Comparison of ENCODE assay signal across 8 mouse cellular contexts in the genomic region with DNA sequence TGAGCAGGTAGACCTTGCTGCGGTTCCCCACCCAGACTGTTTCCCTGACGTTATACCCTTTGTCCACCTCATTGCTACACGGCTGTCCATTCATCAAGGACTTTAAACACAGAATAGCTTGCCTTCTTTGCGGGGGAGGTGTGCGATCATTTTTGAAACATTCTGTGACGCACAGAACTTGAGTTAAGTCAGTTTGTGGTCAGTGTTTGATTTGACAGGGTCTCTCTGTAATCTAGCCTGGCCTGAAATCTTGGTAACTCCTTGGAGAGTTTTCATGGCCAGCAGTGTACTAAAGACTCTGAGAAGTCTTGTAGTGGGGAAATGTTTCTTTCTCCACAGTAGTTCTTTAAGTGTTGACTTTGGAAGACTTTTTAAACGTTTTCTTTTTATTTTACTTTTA. TPM values are rescaled to one million over a fixed set of nuclear protein-coding genes. Genes with fewer than 3 reads are reported as not detected.
DNase-seq lines count a peak whose midpoint lies in the region; ATAC-seq and TF ChIP-seq lines count a peak whose summit lies in the region.
"Had no signal": no experiment of that assay in that cellular context is flagged by ENCODE, and none has a peak within 500 bp of the region (broad histone marks: within the 10 kb centered on the region; RNA-seq: fewer than 3 reads in every experiment).

No protein-coding gene starts in this region.

- TF ChIP-seq EP300 in liver, postnatal 0 days (IDR thresholded peaks at IDR 0.05; ENCODE audit: low read depth) = 0 out of 2 replicates have a peak, but pooled peaks have one; percentile 17

- no peak overlapping the region for H3K4me3 ChIP-seq in lung, embryonic 15.5 days
- peak overlapping the region; percentile 32 for H3K4me3 ChIP-seq in brown adipose tissue, adult 24 weeks (ENCODE audit: insufficient read depth, low read depth, low read length)
- H3K4me3 ChIP-seq in heart, embryonic 16.5 days (ENCODE audit: low read length) = peak overlapping the region; percentile 41; the same call in 1 of the 2 replicates
- H3K4me3 ChIP-seq in liver, postnatal 0 days (ENCODE audit: low read depth, low read length) = peak overlapping the region; percentile 36

- H3K9ac ChIP-seq in lung, embryonic 15.5 days = no peak overlapping the region
- 0 out of 2 replicates have a peak overlapping the region, but pooled peaks have one; percentile 7 for H3K9ac ChIP-seq in heart, embryonic 16.5 days (ENCODE audit: low read length)
- no peak overlapping the region; the same call in 1 of the 2 replicates for H3K9ac ChIP-seq in liver, postnatal 0 days (replicated peaks)

- no peak for ATAC-seq in lung, embryonic 15.5 days (ENCODE audit: borderline replicate concordance, extremely low read depth, low FRiP score, low TSS enrichment)
- ATAC-seq in heart, embryonic 16.5 days (replicated peaks; ENCODE audit: extremely low read depth, insufficient read depth, low FRiP score) = no peak
- no peak for ATAC-seq in liver, postnatal 0 days
- ATAC-seq in erythroblast, adult 5-6 weeks (replicated peaks; ENCODE audit: low FRiP score, poor library complexity, severe bottlenecking) = no peak
- ATAC-seq: forebrain, embryonic 16.5 days had no signal

- H3K9me3 ChIP-seq in lung, embryonic 15.5 days = no peaks in the 10 kb centered on the region
- no peaks in the 10 kb centered on the region for H3K9me3 ChIP-seq in heart, embryonic 16.5 days (replicated peaks; ENCODE audit: control insufficient read depth, low read length)
- no peaks in the 10 kb centered on the region for H3K9me3 ChIP-seq in liver, postnatal 0 days (ENCODE audit: low read length)

- TF ChIP-seq CTCF in liver, postnatal 0 days (IDR thresholded peaks at IDR 0.05; ENCODE audit: low read depth) = no peak

- H3K4me2 ChIP-seq in lung, embryonic 15.5 days = no peak overlapping the region
- H3K4me2 ChIP-seq in heart, embryonic 16.5 days (ENCODE audit: low read depth, low read length) = peak overlapping the region; percentile 53
- peak overlapping the region; percentile 71 for H3K4me2 ChIP-seq in liver, postnatal 0 days (ENCODE audit: low read depth, low read length)

- peaks cover 19% of the 10 kb centered on the region for H3K4me1 ChIP-seq in lung, embryonic 15.5 days
- peaks cover 7% of the 10 kb centered on the region for H3K4me1 ChIP-seq in brown adipose tissue, adult 24 weeks (ENCODE audit: control insufficient read depth, insufficient read depth, insufficient read length, low read length)
- peaks cover 23% of the 10 kb centered on the region for H3K4me1 ChIP-seq in heart, embryonic 16.5 days (ENCODE audit: control insufficient read depth, insufficient read depth, low read length)
- H3K4me1 ChIP-seq in liver, postnatal 0 days (ENCODE audit: insufficient read depth) = peaks cover 21% of the 10 kb centered on the region

- 0 out of 2 replicates have a peak overlapping the region, but pooled peaks have one; percentile 20 for H3K27ac ChIP-seq in lung, embryonic 15.5 days
- peak overlapping the region; percentile 75 for H3K27ac ChIP-seq in brown adipose tissue, adult 24 weeks (replicated peaks; ENCODE audit: low read depth, low read length)
- peak overlapping the region; percentile 68 for H3K27ac ChIP-seq in heart, embryonic 16.5 days (ENCODE audit: low read length)
- H3K27ac ChIP-seq in liver, postnatal 0 days (ENCODE audit: low read depth) = peak overlapping the region; percentile 78

- 45% methylated on average over 7 of the region's 7 CpGs for WGBS in lung, embryonic 15.5 days
- 57% methylated on average over 7 of the region's 7 CpGs for WGBS in heart, embryonic 16.5 days
- 25% methylated on average over 7 of the region's 7 CpGs for WGBS in liver, postnatal 0 days (ENCODE audit: insufficient replicate concordance)

- no peaks in the 10 kb centered on the region for H3K27me3 ChIP-seq in lung, embryonic 15.5 days
- H3K27me3 ChIP-seq in heart, embryonic 16.5 days (ENCODE audit: control insufficient read depth, insufficient read depth, low read length) = no peaks in the 10 kb centered on the region
- no peaks in the 10 kb centered on the region for H3K27me3 ChIP-seq in liver, postnatal 0 days (ENCODE audit: insufficient read depth, low read length)

- H3K36me3 ChIP-seq in lung, embryonic 15.5 days = no peaks in the 10 kb centered on the region
- no peaks in the 10 kb centered on the region for H3K36me3 ChIP-seq in heart, embryonic 16.5 days (ENCODE audit: control insufficient read depth, insufficient read depth)
- H3K36me3 ChIP-seq in liver, postnatal 0 days (replicated peaks; ENCODE audit: insufficient read depth, low read length) = no peaks in the 10 kb centered on the region

- DNase-seq in lung, postnatal 36 days = no peak
- no peak for DNase-seq in liver, postnatal 0 days
- DNase-seq in cerebellum, adult 8-10 months = no peak

RNA-seq across cellular contexts. Expression of gene Anapc15-ps, which starts 5.0 kb away (rescaled TPM):
- 0.45 TPM in 1 of 2 replicates, not detected in the other for polyA plus RNA-seq in lung, embryonic 15.5 days (2015; fragmentation: Nextera tagmentation; extraction: Ambion mirVana)
- polyA plus RNA-seq in brown adipose tissue, adult 24 weeks (2012; ENCODE audit: insufficient read depth, insufficient read length, missing spikeins) = not detected in 2 replicates
- polyA plus RNA-seq in heart, embryonic 16.5 days (2015; fragmentation: Nextera tagmentation; extraction: Ambion mirVana) = 0.71 TPM in 1 of 2 replicates, not detected in the other
- polyA plus RNA-seq in liver, postnatal 0 days (2015; fragmentation: Nextera tagmentation; extraction: Ambion mirVana) = not detected in 2 replicates
- total RNA-seq in erythroblast, adult 5-6 weeks (2015; ENCODE audit: low replicate concordance) = not detected in 2 replicates
- not detected in 2 replicates for total RNA-seq in erythroblast, adult 5-6 weeks (2017; ENCODE audit: low replicate concordance)
- polyA plus RNA-seq: forebrain, embryonic 16.5 days had no signal

Comparison
In these comparisons a context has a peak if more than half of its experiments do, and no peak if none do; other contexts are left out.
1. H3K27ac ChIP-seq: peak in every context shown above with its lines; median percentile 78 in liver, postnatal 0 days; 75 in brown adipose tissue, adult 24 weeks; 68 in heart, embryonic 16.5 days; 20 in lung, embryonic 15.5 days.